Mouse (Mus musculus): ENCODE data around the gene Raet1d.
"Not testable (repeated sequence)": the region's sequence is repeated elsewhere in the genome, so short reads cannot be mapped to it uniquely, and the experiment has no call there.

Gene Raet1d

GRCm38 (mm10) chr10:22360252-22360651, at the start of gene Raet1d:
Gene Raet1d (plus strand): TSS chr10:22360552.
- not testable (repeated sequence) for DNase-seq (ENCODE audit: low spot score in 2 of 2)

DNA sequence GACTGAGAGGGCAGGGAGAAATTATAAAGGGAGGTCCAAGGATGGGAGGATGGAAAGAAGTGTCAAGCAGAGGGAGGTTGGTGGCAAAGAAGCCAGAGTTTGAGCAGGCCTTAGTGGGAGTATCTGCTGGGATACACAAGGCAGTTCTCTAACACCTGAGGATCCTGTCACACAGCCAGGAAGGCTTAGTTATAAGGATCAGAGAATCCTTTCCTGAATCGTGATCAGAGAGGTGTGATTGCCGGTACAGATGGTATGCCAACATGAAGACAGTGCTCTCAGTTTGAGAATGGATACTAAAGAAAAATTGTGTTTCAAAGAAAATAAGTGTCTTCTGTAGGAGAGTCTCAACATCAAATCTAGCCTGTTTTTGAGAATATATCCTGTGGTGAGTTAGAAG, 37.5 kb upstream of the Raet1d start:
- peak in 1 of 2 experiments; percentile 5 for DNase-seq (ENCODE audit: low spot score in 2 of 2)

DNA sequence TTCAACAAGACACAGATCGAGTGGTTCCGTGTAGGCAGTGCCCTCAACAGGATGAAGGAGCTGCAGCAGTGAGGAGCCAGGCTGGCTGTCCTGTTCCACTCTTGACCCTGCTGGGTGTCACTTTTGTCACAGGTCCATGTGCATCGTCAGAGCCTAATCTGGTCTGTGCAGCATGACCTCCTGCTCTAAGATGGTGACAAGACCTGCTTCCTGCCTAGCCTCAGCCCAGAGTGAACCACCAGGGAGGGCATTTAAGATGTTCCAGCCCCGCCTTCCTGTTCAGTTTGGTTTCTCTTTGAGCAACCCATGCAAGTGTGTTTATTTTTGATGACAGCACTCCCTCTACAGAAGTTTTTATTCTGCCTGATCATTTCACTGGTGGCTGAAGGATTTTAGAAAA, 14.6 kb upstream of the Raet1d start:
- not testable (repeated sequence) for DNase-seq (ENCODE audit: low spot score in 2 of 2)

GRCm38 (mm10) chr10:22353548-22354195, 6.7 kb upstream of the Raet1d start:
- not testable (repeated sequence) for DNase-seq (ENCODE audit: low spot score in 2 of 2)

DNA sequence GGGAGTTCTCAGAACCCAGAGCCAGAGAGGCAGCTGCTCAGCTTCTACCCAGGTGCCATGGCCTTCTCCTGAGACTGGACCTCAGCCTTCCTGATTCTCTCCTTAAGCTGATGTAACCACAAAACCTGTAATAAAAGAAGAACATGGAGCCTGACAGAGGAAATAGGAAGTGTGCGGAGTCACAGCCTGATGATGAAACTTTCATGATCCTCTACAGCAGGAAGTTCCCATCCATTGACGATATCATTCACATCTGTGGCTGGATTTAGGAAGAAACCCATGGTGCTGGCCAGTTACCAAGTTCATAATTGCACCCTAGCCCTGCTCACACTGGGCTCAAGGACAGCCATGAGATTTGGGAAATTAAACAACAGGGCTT, 6.2 kb upstream of the Raet1d start:
- not testable (repeated sequence) for DNase-seq (ENCODE audit: low spot score in 2 of 2)

- not testable (repeated sequence) for DNase-seq (ENCODE audit: low spot score in 2 of 2)
Measured at GRCm38 (mm10) chr10:22357373-22357772, 3.0 kb upstream of the Raet1d start.

DNA sequence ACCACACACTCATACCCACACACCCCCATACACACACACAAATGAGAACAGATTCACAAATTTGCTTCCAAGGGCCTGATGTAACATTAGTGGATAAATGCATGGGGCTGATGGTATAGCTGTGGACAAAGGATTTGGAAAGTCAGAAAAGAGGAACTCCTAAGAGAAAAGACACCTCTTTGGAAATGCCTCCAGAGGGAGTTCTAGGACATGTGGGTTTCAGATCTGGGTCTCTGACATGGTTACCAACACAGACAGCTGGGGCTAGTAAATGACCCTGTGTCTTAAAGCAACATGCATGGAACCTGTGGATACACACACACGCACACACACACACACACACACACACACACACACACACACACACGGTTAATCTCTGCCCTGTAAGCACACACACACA, 605 bp downstream of the Raet1d start:
- not testable (repeated sequence) for DNase-seq (ENCODE audit: low spot score in 2 of 2)

- not testable (repeated sequence) for DNase-seq (ENCODE audit: low spot score in 2 of 2)
Measured at GRCm38 (mm10) chr10:22361415-22362352, 1.3 kb downstream of the Raet1d start.

GRCm38 (mm10) chr10:22362466-22362865, 2.1 kb downstream of the Raet1d start:
- DNase-seq (ENCODE audit: low spot score in 2 of 2) = not testable (repeated sequence)

DNA sequence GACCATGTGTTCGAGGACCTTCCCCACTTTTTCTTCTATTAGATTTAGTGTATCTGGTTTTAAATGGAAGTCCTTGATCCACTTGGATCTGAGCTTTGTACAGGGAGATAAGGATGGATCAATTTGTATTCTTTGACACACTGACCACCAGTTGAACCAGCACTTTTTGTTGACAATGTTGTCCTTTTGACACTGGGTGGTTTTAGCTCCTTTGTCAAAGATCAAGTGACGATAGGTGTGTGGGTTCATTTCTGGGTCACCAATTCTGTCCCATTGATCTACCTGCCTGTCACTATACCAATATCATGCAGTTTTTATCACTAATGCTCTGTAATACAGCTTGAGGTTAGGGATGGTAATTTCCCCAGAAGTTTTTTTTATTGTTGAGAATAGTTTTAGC, 4.6 kb downstream of the Raet1d start:
- DNase-seq (ENCODE audit: low spot score in 2 of 2) = not testable (repeated sequence)

- DNase-seq (ENCODE audit: low spot score in 2 of 2) = not testable (repeated sequence)
Measured at GRCm38 (mm10) chr10:22381226-22381625, 20.9 kb downstream of the Raet1d start.

- DNase-seq (ENCODE audit: low spot score in 2 of 2) = not testable (repeated sequence)
Measured at GRCm38 (mm10) chr10:22390146-22390545, 29.8 kb downstream of the Raet1d start.

DNA sequence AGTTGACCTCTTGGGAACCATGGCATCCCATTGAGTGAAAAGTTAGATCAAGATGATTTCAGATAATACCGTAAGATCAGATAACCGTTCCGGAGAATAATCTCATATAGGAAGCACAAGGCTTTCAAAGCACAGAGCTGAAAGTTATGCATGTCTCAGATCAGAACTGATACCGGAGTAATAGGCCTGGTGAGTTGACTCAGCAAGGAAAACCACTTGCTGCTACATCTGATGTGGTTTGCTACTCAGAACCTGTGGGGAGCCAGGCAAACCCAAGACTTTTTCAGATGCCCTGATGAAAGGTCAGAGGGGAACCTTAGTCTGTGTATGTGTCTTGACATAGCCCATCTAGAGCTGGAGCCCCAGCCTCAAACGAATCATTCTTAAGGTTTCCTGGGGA, 31.3 kb downstream of the Raet1d start:
- not testable (repeated sequence) for DNase-seq (ENCODE audit: low spot score in 2 of 2)

GRCm38 (mm10) chr10:22393028-22393824, 32.9 kb downstream of the Raet1d start:
- DNase-seq (ENCODE audit: low spot score in 2 of 2) = peak in 1 of 2 experiments; percentile 3

DNA sequence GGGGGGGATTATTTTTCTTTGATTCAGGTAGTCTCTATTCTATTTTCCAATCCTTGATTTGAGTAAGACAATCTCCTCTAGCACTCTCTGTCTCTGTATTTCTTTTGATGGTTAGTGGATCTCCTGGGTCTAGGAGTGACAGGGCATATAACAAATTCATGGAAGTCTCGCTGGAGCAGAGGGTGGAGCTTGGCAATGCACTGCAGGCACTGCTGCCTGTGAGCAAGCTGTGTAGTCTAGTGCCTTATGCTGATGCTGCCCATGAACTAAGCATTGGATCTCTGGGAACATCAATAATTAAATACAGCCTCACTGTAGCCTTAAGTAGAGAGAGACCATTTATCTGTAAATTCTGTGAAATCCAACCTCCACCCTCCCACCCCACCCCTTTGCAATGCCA, 36.3 kb downstream of the Raet1d start:
- not testable (repeated sequence) for DNase-seq (ENCODE audit: low spot score in 2 of 2)

GRCm38 (mm10) chr10:22402225-22402917, 42.0 kb downstream of the Raet1d start:
- DNase-seq (ENCODE audit: low spot score in 2 of 2) = peak; percentile 19 to 24

DNA sequence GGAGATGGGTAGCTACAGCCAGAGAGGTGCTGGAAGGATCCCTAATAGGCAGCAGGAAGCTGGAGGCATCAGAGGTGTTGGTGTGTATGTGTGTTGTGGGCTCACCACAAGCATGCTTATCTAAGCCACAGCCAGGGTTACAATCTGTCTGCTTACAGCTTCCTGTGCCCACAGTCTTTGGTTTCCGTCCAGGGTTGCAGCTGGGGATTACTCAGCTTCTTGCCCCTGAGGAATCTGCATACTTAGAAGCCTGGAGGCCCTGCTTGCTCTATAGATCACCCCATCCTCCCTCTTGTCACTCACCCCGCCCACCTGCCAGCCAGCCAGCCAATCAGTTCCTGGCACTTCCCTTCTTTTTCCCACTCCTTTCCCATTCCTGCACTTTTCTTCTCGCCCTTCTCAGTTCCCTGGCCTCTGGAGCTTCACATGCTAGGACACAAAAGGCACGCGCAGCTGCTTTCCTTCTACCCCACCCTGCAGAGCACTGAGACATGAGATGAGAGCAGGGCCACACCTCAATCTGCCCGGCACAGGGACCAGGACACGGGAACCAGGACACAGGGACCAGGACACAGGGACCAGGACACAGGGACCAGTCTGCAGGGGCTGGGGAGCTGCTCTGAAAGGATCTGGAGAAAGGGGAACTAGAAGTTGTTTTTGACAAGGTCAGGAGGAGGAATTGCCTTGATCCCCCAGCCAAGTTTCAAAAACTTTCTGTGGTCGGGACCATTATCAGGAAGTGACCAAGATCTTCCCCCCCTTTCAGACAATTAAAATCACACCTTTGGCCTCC, 53.5 kb downstream of the Raet1d start:
- DNase-seq (ENCODE audit: low spot score in 2 of 2) = peak; percentile 28 to 48

All from frontal cortex, postnatal 36 days (tissue).